Mouse (Mus musculus) liver, adult (tissue): ENCODE data around the gene Hace1.

Experiments
- GATA4 ChIP-seq: IDR thresholded peaks from 2 replicates; pipeline ENCODE4 v1.6.1; 2014; ENCODE audit warnings: mild to moderate bottlenecking, low read length; ENCODE audit not compliant: insufficient replicate concordance

Gene Hace1

DNA sequence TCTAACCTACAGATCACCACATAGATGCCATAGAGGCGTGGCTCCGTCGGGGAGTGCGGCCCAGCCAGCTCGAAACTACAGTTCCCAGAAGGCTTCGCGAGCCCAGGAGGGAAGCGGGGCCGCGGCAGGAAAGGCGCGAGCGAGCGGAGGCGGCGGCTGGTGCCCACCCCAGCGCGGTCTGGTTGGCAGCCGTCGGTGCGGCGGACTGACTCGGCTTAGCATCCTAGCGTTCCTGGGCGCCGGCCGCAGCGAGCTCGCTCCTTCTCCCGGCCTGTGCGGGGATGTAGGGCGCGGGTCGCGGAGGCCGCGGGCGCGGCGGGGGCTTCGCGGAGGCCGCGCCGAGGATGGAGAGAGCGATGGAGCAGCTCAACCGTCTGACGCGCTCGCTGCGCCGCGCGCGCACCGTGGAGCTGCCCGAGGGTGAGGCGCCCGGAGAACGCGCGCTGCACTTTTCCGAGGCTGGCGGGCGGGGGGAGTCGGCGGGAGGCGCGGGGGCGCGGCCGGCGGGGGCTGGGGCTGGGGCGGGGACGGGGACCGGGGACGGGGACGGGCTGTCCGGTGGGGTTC lies at the start of gene Hace1:
Hace1 (plus strand) TSS at position 99 of the 567 bp plus-strand sequence.
- no peak for TF ChIP-seq GATA4

DNA sequence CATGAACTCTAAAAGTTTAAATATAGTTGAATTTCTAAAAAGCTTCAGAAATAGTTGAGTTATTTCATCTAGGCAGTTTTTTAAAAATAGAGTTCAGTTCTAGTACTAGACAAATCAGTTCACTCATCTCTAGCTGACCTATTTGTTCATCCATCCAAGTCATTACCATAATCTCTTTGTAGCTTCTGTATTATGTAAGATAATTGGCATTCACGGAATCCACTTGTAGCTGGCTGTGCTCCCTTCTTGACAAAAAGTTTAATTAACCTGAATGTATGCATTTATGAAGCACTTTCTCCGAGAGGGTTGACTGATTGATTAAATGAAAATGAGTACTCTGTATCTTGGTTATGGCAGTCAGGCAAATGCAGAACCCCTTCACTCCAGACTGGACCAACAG lies 34.9 kb upstream of the Hace1 start:
- TF ChIP-seq GATA4 = no peak

DNA sequence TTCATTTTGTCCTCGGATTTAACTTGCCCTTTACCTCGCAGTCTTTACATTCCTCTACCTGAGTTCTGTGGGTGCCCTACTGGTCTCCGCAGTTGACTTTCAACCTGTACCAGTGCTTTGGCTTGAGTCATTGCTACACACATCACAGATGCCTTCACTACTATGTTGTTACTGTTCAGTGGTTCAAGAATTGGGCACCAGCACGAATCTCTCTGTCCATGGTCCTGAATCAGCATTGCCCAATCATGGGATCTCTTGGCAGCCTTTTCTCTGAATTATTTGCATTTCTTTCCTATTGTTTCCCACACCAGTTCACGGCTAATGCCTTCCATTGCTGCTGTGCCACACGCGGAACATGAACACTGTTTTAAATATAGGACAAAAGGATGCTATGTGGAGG lies 30.8 kb upstream of the Hace1 start:
- TF ChIP-seq GATA4 = no peak

DNA sequence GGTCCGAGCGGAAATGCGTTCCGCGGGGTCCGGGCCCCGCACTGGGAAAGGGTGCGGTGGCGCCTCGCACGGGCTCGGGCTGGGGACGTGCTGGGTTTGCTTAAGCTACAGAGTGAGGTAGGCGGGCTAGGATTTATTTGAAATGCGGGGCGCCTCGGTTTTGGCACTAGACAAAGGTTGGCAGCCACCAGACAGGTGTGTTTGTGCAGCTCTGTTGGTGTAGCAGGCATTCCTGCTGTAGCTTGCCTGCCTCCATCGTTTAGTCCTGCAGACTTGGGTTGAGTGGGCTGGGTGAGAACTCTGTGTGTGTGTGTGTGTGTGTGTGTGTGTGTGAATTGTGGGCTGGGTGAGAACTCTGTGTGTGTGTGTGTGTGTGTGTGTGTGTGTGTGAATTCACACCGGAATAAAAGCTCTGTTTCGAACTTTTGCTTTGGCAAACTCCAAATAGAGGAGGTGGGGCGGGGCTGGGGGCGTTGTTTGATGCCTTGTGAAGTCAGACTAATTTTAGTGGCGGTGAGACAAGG lies 731 bp downstream of the Hace1 start:
- TF ChIP-seq GATA4 = no peak

DNA sequence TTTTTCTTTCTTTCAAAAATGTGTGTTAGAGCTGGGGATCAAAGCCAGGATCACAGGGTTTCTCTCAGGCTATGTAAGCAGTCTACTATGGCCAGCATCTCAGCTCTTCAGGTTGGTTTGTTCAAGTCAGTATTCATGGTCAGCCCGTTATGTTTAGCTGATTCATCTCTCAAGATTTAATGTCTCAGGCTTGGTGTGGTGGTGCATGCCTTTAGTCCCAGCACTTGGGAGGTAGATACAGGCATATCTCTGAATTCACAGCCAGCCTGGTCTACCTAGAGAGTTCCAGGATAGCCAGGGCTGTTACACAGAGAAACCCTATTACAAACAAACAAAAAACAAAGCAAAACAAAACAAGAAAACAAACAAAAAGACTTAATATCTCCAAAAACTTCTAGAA lies 5.7 kb downstream of the Hace1 start:
- no peak for TF ChIP-seq GATA4

DNA sequence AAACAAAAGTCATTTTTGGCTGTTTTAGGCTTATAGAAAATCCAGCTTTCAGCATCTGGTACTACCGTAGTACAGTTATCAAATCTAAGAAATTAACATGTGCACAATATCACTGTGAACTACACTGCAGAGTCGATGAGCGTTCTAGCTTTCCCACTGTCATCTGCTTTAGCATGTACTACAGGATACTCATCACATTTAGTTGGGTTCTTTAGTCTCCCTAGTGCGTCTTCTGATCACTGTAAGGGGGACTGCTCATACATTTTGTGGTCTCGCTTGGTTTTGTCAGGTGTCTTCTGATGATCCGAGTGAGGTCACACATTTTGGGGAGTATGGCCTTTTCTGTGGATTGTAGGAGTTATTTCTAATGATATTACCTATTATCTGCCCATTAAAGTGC lies 6.2 kb downstream of the Hace1 start:
- TF ChIP-seq GATA4 = no peak

DNA sequence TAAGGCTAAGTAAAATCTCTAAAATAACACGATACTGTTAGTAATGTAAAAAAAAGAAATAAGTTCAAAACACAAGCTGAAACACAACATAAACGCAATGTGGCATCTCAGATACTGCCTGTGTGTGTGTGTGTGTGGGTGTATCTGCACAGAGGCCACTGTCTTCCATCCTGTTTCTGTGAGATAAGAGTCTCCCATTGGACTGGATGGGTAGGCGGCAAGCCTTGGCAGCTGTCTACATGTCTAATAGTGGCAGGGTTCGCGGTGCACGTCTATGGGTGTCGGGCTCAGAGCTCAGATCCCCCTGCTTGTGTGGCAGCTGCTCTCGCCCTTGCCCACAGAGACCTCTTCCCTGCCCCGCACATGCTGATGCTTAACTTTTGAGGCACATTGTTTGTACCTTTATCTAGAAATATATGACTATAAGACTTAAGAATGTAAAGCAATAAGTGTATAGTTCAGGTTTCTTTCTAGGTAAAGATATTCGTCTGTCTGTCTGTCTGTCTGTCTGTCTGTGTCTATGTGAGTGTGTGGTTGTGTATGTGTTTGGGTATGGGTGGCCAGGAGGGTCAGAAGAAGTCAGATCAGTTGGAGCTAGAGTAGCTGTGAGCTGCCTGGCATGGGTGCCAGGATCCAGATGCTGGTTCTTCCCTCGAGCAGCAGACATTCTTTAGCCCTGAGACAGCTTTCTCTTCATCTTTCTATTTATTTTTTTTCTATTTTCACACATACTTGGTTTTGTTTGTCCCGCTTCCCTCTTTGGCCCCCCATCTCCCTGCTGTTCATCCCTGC lies 6.9 kb downstream of the Hace1 start:
- TF ChIP-seq GATA4 = no peak

DNA sequence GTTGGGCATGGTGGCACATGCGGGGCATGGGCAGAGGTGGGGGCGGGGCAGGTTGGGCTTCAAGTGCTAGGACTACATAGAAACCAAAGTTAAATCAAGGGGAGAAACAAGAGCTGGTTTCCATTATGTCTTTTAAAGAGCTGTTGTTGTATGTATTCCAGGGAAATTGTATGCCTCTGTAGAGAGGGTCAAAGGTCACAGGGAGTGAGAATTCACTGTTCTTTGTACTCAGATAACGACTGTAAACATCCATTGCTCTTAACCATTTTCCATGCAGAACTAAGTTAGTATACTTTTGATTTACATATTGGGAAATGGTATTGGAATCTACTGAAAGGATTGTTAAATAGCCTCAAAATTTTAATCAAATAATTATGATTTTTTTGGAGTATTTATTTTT lies 28.2 kb downstream of the Hace1 start:
- no peak for TF ChIP-seq GATA4

DNA sequence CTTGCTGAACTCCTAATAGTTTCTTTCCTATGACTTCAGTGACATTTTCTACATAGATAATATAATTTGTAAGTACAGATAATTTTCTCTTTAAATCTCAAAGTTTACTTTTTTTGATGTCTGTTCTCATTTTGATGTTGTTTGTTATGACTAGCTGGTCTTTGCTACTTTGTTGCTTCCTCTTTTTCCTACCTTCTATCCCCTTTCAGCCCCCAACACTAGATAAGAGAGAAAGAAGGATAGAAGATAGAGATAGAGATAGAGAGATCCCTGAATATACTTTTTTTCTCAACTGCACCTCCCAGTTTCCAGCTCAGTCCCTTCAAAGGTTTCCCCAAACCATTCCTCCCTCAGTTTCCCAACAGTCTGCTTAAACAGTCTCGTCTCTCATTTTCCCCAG lies 33.1 kb downstream of the Hace1 start:
- no peak for TF ChIP-seq GATA4

DNA sequence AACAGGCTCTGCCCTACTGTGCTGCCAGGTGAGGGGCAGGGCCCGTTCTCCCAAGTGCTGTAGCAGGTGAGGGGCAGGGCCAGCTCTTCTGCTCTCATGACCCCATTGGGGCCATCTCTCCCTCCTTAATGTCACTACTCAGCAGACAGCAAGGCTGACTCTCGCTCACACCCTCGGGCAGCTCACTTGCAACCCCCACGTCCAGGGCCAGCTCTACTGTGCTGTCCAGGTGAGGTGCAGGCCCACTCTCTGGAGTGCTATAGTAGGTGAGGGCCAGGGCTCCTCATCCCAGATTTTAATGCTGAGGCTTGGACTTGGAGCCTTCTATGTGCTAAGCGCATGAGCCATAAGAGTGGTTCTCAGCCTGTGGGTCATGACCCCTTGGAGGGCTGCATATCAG lies 38.4 kb downstream of the Hace1 start:
- no peak for TF ChIP-seq GATA4

DNA sequence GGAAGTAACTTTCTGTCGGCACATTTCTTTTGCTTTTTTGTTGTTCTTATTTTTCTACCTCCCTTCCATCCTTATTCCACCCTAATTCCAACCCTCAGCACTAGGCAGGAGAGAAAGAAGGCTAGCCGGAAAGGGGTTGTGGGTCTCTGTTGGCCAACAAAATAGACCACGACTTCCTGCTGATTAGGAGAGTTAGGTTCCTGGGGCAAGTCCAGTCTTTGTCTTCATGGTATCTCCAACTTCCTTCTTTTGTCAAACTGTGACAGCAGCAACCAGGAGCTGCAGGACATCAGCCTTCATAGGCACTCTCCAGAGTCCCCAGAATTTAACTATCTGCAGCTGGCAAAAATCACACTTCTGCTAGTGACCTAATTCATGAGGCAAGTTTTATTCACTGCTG lies 41.4 kb downstream of the Hace1 start:
- TF ChIP-seq GATA4 = peak; percentile 71; the same call in 1 of the 2 replicates

DNA sequence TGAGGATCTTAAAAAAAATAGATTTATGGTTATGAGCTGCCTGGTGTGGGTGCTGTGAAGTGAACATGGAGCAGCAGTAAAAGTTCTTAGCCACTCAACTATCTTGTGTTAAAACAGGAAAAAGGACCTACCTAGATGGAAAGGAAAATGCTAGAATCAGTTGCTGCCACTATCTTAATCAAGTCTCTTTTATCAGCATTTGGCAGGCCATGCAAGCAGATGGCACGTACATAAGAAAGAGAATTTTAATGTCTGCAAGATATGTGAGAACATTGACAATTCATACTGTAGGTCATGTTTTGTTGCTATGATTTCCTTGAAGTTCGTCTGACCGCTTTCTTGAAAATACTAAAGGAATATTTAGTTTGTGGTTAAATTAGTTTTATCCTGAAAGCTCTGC lies 54.4 kb downstream of the Hace1 start:
- TF ChIP-seq GATA4 = no peak

DNA sequence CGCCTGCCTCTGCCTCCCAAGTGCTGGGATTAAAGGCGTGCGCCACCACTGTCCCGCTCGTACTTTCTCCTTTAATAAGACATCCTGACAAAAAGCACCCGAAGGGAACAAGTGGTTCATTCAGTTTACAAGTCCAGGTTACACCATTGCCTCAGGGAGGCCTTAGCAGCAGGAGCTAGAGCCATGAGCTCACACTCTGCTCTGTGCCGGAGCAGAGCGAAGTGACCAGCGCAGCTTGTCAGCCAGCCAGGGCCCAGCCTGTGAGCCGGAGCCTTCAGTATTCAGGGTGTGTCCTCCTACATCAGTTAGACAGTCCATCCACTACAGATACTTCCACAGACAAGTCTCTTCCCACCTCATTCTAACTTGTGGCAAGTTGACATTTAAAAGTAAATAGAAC lies 55.0 kb downstream of the Hace1 start:
- TF ChIP-seq GATA4 = no peak

DNA sequence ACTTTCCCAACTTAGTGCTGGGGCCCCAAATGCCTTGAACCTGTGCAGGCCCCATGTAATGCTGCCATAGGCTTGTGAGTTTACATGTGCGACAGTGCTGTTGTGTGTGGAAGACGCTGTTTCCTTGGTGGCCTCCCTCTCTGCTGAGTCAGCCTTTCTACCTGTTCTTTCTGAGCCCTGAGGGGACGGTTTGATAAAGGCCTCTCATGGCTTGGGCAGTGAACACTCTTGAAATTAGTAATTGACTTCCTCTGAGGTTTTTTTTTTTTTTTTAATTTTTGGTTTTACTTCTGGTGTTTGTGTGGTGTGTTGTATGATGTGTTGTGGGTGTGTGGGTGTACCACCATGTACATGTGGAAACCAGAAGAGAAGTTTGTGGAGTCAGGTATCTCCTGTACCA lies 57.6 kb downstream of the Hace1 start:
- no peak for TF ChIP-seq GATA4

DNA sequence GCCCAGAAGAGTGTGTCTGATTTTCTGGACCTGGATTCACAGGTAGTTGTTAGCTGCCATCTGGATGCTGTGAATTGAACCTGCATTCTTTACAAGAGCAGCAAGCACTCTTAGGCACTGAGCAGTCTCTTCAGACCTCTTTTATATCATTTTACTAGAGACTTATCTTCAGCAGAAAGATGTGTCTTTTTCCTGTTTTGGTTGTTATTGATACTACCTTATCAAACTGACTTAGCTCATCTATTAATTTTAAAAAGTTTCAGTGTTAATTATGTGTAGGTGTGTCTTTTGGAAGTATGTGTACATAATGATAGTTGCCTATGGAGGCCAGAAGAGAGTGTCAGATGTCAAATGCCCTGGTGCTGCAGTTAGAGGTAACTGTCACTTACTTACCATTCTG lies 62.1 kb downstream of the Hace1 start:
- no peak for TF ChIP-seq GATA4

DNA sequence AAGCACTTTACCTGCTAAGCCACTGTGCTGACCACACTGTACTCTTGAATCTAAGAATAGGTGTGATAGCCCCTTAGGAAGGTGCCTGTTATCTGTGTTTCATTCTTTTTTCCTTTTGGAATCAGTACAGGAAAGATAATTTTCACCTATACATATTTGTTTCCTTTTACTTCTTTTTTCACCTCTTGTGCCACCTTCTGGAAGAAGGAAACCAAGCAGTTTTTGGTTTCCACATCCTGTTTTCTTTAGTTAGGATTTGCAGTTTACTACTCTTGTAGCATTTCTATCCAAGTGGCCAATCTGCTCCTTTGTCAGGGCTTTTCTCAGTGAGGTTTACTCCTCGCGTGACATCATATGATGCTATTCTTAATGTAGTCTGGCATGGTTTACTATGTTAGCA lies 76.4 kb downstream of the Hace1 start:
- no peak for TF ChIP-seq GATA4

DNA sequence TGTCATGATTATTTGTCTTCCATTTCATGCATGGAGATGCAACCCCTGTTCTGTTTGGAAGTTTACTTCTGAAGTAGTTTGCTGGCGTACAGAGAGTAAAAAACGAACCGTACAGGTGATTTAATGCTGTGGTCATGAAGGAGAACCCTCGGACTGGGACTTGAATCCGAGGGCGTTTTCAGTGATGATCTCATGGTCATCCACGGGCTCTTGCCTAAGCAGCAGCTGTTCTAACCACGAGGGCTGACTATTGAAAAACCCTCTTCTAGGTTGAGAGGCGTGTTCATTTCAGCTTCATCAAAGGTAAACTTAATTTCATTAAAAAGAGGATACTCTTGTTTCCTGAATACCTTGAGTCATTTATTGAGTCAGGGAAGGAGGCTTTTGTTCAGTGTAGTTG lies 84.4 kb downstream of the Hace1 start:
- TF ChIP-seq GATA4 = no peak

DNA sequence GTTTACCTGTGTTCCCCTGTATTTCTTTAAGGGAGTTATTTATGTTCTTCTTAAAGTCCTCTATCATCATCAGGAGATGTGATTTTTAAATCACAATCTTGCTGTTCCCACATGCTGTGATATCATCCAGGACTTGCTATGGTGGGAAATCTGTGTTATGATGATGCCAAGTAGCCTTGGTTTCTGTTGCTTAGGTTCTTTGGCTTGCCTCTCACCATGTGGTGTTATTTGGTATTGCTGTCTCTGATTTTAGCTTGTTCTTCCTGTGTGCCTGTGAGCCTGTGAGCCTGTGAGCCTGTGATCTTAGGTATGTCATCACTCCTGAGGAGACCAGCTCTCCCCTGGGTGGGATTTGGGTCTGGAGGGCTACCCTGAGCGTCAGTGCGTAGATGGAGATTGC lies 90.6 kb downstream of the Hace1 start:
- TF ChIP-seq GATA4 = no peak

DNA sequence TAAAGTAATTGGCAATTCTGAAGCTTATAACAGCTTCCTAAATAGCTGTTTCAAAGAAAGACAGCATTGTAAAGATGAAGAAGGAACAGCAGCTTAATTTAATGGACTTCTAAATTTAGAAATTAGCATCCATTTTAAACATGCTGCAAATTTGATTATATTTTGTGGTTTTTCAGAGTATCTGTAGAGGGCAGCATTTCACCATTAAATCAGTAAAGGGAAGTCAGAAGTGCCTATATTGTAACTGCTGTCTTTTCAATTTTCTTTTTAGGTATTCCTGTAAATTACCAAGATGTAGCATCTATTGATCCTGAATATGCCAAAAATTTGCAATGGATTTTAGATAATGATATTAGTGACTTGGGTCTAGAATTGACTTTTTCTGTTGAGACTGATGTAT lies 99.2 kb downstream of the Hace1 start:
- no peak for TF ChIP-seq GATA4
